Mouse (Mus musculus) CH12.LX (cell line): Measurements from ENCODE around the gene BC017158.

Experiments used
- CTCF ChIP-seq, 2 experiments: IDR thresholded peaks in 1 of 2; conservative IDR thresholded peaks in 1 of 2; 2 replicates each; pipeline ENCODE4 v1.5.1; 2011 to 2012; ENCODE audit warnings: low read depth in 2 of 2, low read length in 2 of 2, improper control_type of control experiment in 1 of 2, inconsistent platforms in 1 of 2, mild to moderate bottlenecking in 1 of 2, moderate library complexity in 1 of 2
- EP300 ChIP-seq: IDR thresholded peaks from 2 replicates; pipeline ENCODE4 v1.6.1; 2011; ENCODE audit warnings: low read length, improper control_type of control experiment
- KAT2A ChIP-seq: IDR thresholded peaks from 2 replicates; pipeline ENCODE4 v1.6.1; 2012; ENCODE audit warnings: low read length, improper control_type of control experiment, inconsistent platforms; ENCODE audit not compliant: insufficient replicate concordance
- MAZ ChIP-seq: IDR thresholded peaks from 2 replicates; pipeline ENCODE4 v1.6.1; 2012; ENCODE audit warnings: low read depth, mild to moderate bottlenecking, inconsistent platforms, low read length, improper control_type of control experiment, moderate library complexity
- MXI1 ChIP-seq: IDR thresholded peaks from 2 replicates; pipeline ENCODE4 v1.6.1; 2011; ENCODE audit warnings: mild to moderate bottlenecking, low read depth, low read length, improper control_type of control experiment
- NRF1 ChIP-seq: IDR thresholded peaks from 2 replicates; pipeline ENCODE4 v1.6.1; 2014; ENCODE audit warnings: low read depth, mild to moderate bottlenecking, inconsistent platforms, low read length, improper control_type of control experiment, moderate library complexity
- POLR2A ChIP-seq: IDR thresholded peaks from 2 replicates; pipeline ENCODE4 v1.6.1; 2011; ENCODE audit warnings: low read depth, mild to moderate bottlenecking, improper control_type of control experiment, low read length
- RCOR1 ChIP-seq: conservative IDR thresholded peaks from 2 replicates; pipeline ENCODE4 v1.6.1; 2012; ENCODE audit warnings: low read depth, mild to moderate bottlenecking, inconsistent platforms, low read length, improper control_type of control experiment
- SIN3A ChIP-seq: IDR thresholded peaks from 2 replicates; pipeline ENCODE4 v1.6.1; 2012; ENCODE audit warnings: low read length, improper control_type of control experiment, inconsistent platforms
- USF1 ChIP-seq: IDR thresholded peaks from 2 replicates; pipeline ENCODE4 v1.6.1; 2014; ENCODE audit warnings: low read depth, mild to moderate bottlenecking, inconsistent platforms, low read length, improper control_type of control experiment
- ZKSCAN1 ChIP-seq: IDR thresholded peaks from 2 replicates; pipeline ENCODE4 v1.6.1; 2012; ENCODE audit warnings: low read depth, inconsistent platforms, low read length, improper control_type of control experiment, borderline replicate concordance

DNA sequence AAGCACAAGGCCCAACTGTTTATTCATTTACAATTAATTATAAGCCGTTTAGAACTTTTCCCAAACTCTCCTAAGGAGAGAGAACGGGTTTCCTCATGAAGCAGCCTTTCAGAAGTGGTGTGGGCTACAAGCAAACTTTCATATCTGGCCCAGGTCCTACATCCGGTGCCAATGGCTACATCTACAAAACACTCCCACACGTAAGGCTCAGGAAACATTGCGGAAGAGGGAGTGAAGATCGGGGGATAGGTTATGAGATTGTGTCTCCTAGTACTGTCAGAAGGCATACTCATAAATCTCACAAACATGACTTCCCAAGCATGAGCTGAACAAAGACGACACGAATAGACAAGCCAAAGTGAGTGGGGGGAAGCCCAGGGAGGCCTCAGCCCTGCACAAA is 13.8 kb upstream of the BC017158 start:
- TF ChIP-seq CTCF (conservative IDR thresholded peaks at IDR 0.05 in 1 of 2, IDR thresholded peaks at IDR 0.05 in 1 of 2; ENCODE audit: low read depth in 2 of 2, low read length in 2 of 2), result no peak
- TF ChIP-seq RCOR1, result no peak
- TF ChIP-seq USF1, result no peak
- no peak for TF ChIP-seq SIN3A
- TF ChIP-seq POLR2A, result no peak
- TF ChIP-seq MAZ, result no peak
- TF ChIP-seq ZKSCAN1, result no peak
- TF ChIP-seq EP300, result no peak
- TF ChIP-seq KAT2A, result no peak
- no peak for TF ChIP-seq NRF1
- no peak for TF ChIP-seq MXI1
